Mouse (Mus musculus) stomach, postnatal 0 days (tissue): ENCODE measurements around the gene Epgn. TPM values are rescaled to one million over a fixed set of nuclear protein-coding genes. Genes with fewer than 3 reads are reported as not detected.

Source experiments
- ATAC-seq: fragments of 200-750 bp; cut with Nextera tagmentation; 2 replicates; pipeline ENCODE4 v1.8.0; 2017; ENCODE audit not compliant: low FRiP score, low TSS enrichment
- DNase-seq: peaks from one replicate; pipeline ENCODE4 v3.0.0-alpha.2; 2016; ENCODE audit warnings: low spot score
- H3K27ac ChIP-seq: fragments of 300-500 bp; sonication (generic); replicated peaks from 2 replicates; pipeline ENCODE4 v1.5.1; 2014; ENCODE audit warnings: mild to moderate bottlenecking, control low read depth
- H3K27me3 ChIP-seq: fragments of 300-500 bp; sonication (generic); 2 replicates; pipeline ENCODE4 v1.6.1; 2014; ENCODE audit warnings: low read length; ENCODE audit not compliant: control insufficient read depth, insufficient read depth
- H3K36me3 ChIP-seq: fragments of 300-500 bp; sonication (generic); 2 replicates; pipeline ENCODE4 v1.6.1; 2014; ENCODE audit warnings: low read length, mixed read lengths; ENCODE audit not compliant: control insufficient read depth, insufficient read depth
- H3K4me1 ChIP-seq: fragments of 300-500 bp; sonication (generic); replicated peaks from 2 replicates; pipeline ENCODE4 v1.6.1; 2014; ENCODE audit warnings: antibody characterized with exemption; ENCODE audit not compliant: control insufficient read depth, insufficient read depth
- H3K4me2 ChIP-seq: fragments of 300-500 bp; sonication (generic); replicated peaks from 2 replicates; pipeline ENCODE4 v1.6.1; 2014; ENCODE audit warnings: low read depth, mild to moderate bottlenecking, control low read depth, moderate library complexity
- H3K4me3 ChIP-seq: fragments of 300-500 bp; sonication (generic); 2 replicates; pipeline ENCODE4 v1.5.1; 2014; ENCODE audit warnings: low read depth, low read length, control low read depth
- H3K9ac ChIP-seq: fragments of 300-500 bp; sonication (generic); 2 replicates; pipeline ENCODE4 v1.6.1; 2014; ENCODE audit warnings: mild to moderate bottlenecking, low read length, control low read depth, mixed read lengths
- H3K9me3 ChIP-seq: fragments of 300-500 bp; sonication (generic); 2 replicates; pipeline ENCODE4 v1.6.1; 2016; ENCODE audit warnings: low read length; ENCODE audit not compliant: control insufficient read depth
- CTCF ChIP-seq: IDR thresholded peaks from 2 replicates; pipeline ENCODE4 v1.5.1; 2016; ENCODE audit warnings: antibody characterized with exemption, low read depth, mild to moderate bottlenecking, moderate library complexity
- EP300 ChIP-seq: optimal IDR thresholded peaks from 2 replicates; pipeline ENCODE3; 2016; ENCODE audit warnings: antibody characterized with exemption
- whole genome bisulfite sequencing: fragments of 180-500 bp; shearing (Covaris S2); extraction: QIAGEN DNeasy Blood & Tissue Kit; methylation state at CpG from one replicate; pipeline ENCODE4 v1.1.7; 2014; 5-methylcytosine and 5-hydroxymethylcytosine counted together
- polyA plus RNA-seq: library from polyadenylated mRNA; unstranded; fragments of >200 nt; fragmentation: Nextera tagmentation; extraction: Ambion mirVana; gene quantifications from 2 replicates; pipeline ENCODE4 v1.2.1, GENCODE M21; 2015

The Epgn gene
- polyA plus RNA-seq, 1 experiment from 2014 or later, result 0.17 TPM

DNA sequence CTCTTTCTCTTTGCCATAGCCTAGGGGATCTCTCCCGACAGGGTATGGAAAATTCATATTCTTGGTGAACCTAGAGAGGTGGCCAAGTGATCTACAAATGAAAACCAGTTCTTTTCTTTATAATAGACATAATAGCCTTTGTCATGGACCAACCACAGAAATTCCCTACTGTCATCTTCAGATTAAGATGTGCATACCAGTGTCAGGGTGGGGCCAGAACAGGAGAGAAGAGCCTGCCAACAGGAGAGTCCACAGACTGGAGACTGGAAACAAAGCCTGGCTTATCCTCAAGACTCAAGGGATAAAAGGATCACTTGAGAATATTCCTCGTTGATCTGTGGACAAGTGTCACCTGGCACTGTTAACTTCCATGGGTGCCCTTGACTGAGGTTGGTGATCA lies 10.5 kb downstream of the Epgn start:
- no peak for ATAC-seq
- no peaks in the 10 kb centered on the region for H3K9me3 ChIP-seq
- 60% methylated on average over 2 of the region's 2 CpGs for WGBS

DNA sequence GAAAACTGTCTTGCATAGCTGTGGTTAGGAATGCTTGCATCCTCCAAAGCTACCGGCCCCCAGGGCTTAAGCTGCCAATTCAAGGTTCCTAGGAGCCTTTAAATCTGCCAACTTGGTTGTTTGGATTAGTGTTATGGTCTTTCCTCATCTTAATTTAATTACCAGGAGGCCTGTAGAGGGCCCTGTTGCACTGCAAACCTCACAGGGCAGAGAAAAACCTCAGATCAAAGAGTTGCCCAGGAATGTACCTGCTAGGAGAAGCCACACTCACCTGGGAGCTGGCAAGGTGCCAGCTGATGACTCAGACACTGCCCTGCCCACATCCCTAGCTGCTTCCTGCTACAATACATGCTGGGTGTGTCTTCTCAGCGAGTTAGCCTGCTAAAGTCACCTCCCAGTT lies 11.3 kb downstream of the Epgn start:
- Histone ChIP-seq H3K4me2 (no peak overlapping the region), H3K9me3 (no peaks in the 10 kb centered on the region), H3K27me3 (no peaks in the 10 kb centered on the region), H3K4me1 (no peaks in the 10 kb centered on the region), H3K9ac (no peak overlapping the region), H3K4me3 (no peak overlapping the region), H3K36me3 (no peaks in the 10 kb centered on the region), H3K27ac (no peak overlapping the region)
- DNase-seq (peak; percentile 96), ATAC-seq (peak; percentile 99)
- TF ChIP-seq CTCF (peak; percentile 76), EP300 (peak; percentile 53)
- WGBS, result 11% methylated on average over 2 of the region's 2 CpGs

More for the DNA sequence above, 10.5 kb downstream of the Epgn start:
- no peak overlapping the region for H3K4me2 ChIP-seq
- no peaks in the 10 kb centered on the region for H3K36me3 ChIP-seq
- TF ChIP-seq CTCF, result no peak
- TF ChIP-seq EP300, result no peak
- H3K9ac ChIP-seq, result no peak overlapping the region
- H3K4me3 ChIP-seq, result no peak overlapping the region
- no peak for DNase-seq
- no peaks in the 10 kb centered on the region for H3K4me1 ChIP-seq
- no peak overlapping the region for H3K27ac ChIP-seq
- no peaks in the 10 kb centered on the region for H3K27me3 ChIP-seq

DNA sequence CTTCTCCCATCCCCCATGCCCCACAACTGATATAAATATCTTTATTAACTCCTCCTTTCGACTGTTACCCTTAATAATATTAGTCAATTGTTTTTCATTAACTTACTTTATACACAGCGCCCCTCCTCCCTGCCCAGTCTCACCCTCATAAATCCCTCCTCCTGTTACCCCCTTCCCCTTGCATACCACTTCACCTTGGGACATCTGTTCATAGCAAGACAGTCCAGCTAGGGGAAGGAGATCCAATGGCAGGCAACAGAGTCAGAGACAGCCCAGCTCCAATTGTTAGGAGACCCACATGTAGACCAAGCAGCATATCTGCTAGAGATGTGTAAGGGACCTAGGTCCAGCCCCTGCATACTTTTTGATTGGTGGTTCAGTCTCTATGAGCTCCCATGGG lies 11.7 kb downstream of the Epgn start:
- H3K4me3 ChIP-seq, result no peak overlapping the region
- no peaks in the 10 kb centered on the region for H3K36me3 ChIP-seq
- no peak overlapping the region for H3K27ac ChIP-seq
- DNase-seq (no peak), ATAC-seq (peak; percentile 57)
- H3K9me3 ChIP-seq, result no peaks in the 10 kb centered on the region
- no peaks in the 10 kb centered on the region for H3K4me1 ChIP-seq
- H3K9ac ChIP-seq, result no peak overlapping the region
- no peaks in the 10 kb centered on the region for H3K27me3 ChIP-seq
- TF ChIP-seq CTCF, result no peak
- no peak for TF ChIP-seq EP300
- no peak overlapping the region for H3K4me2 ChIP-seq
- 66% methylated on average over 2 of the region's 2 CpGs for WGBS

DNA sequence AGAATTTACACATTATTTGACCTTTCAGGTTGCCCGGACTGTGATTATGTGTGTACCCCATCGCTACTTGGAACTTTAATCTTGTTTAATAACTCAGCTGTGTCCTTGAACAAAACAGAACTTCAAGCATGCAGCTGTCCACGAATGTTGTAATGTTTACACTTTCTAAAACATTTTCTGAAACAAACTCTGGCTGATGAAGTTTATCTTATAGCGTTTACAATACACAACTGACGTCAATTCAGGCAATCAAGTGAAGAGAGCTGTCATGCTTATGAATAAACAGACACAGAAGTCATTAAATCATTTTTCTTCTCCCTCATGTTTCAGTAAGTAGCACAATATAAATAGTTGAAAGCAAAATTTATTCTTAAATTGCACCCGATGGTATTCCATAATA lies 20.7 kb downstream of the Epgn start:
- Histone ChIP-seq H3K27ac (no peak overlapping the region), H3K27me3 (no peaks in the 10 kb centered on the region), H3K4me1 (no peaks in the 10 kb centered on the region), H3K9me3 (no peaks in the 10 kb centered on the region), H3K4me3 (no peak overlapping the region), H3K9ac (no peak overlapping the region), H3K36me3 (no peaks in the 10 kb centered on the region), H3K4me2 (no peak overlapping the region)
- DNase-seq (no peak), ATAC-seq (no peak)
- WGBS, result 33% methylated on average over 6 of the region's 6 CpGs
- no peak for TF ChIP-seq CTCF
- TF ChIP-seq EP300, result peak; percentile 42

DNA sequence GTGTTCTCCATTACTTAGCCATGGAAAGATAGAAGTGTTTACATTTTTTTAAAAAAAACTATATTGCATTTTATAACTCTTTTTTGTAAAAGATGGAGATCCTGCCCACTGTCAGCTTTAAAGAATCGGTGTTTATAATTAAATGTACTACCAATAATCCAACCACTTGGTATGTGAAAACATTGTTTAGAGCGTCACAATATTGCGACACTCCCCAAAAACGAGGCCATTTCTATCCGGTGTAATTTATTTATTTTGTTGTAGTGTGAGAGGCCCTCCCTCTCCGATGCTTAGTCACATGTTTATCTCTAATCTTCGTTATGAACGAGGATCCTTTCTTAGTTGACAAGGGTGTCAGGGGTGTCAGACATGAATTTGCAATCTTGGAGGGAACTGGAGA lies 21.1 kb downstream of the Epgn start:
- 53% methylated on average over 8 of the region's 8 CpGs for WGBS
- ATAC-seq (no peak), DNase-seq (no peak)
- H3K4me1 ChIP-seq, result no peaks in the 10 kb centered on the region
- H3K36me3 ChIP-seq, result no peaks in the 10 kb centered on the region
- no peak overlapping the region for H3K4me3 ChIP-seq
- H3K27me3 ChIP-seq, result no peaks in the 10 kb centered on the region
- no peak overlapping the region for H3K9ac ChIP-seq
- peak; percentile 15 for TF ChIP-seq EP300
- TF ChIP-seq CTCF, result no peak
- H3K9me3 ChIP-seq, result no peaks in the 10 kb centered on the region
- no peak overlapping the region for H3K4me2 ChIP-seq
- no peak overlapping the region for H3K27ac ChIP-seq

DNA sequence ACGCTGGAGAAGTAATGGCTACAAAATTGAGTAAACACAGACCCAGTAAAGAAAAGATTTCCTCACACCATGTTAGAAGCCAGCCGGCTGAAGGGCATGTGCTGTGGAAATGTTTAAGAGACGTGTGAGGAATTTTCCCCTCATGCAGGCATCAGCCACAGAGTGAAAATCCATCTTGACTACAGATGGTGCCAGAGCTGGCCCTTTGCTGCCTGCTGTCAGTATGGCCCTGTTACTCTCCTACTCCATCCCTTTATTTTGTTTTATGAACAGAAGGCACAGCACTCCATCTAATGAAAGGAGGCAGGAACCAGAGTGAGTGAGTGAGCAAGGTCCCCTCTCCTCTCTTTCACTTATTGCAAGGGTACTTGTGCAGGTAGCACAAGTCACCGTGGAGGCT lies 45.1 kb downstream of the Epgn start:
- WGBS, result 57% methylated on average over 4 of the region's 4 CpGs
- no peak for TF ChIP-seq EP300
- TF ChIP-seq CTCF, result no peak

More for the DNA sequence above, 45.1 kb downstream of the Epgn start:
- Histone ChIP-seq H3K27ac (no peak overlapping the region), H3K9ac (no peak overlapping the region), H3K36me3 (no peaks in the 10 kb centered on the region), H3K27me3 (no peaks in the 10 kb centered on the region), H3K4me2 (no peak overlapping the region), H3K4me1 (0 out of 2 replicates have a peak, but pooled peaks cover 4% of the 10 kb centered on the region), H3K4me3 (no peak overlapping the region), H3K9me3 (no peaks in the 10 kb centered on the region)
- DNase-seq, result no peak
- no peak for ATAC-seq
